Mouse (Mus musculus) hindbrain, embryonic 14.5 days (tissue): ENCODE data around the gene Acyp1. TPM values are rescaled to one million over a fixed set of nuclear protein-coding genes. Genes with fewer than 3 reads are reported as not detected.

Experiments
- ATAC-seq: fragments of 200-750 bp; cut with Nextera tagmentation; 2 replicates; pipeline ENCODE4 v1.8.0; 2017; ENCODE audit warnings: moderate number of reproducible peaks, mild to moderate bottlenecking, moderate TSS enrichment, moderate library complexity; ENCODE audit not compliant: low FRiP score
- DNase-seq: peaks from one replicate; pipeline ENCODE4 v3.0.0-alpha.2; 2015; ENCODE audit warnings: low spot score
- H3K27ac ChIP-seq: fragments of 300-500 bp; sonication (generic); 2 replicates; pipeline ENCODE4 v1.5.1; 2014; ENCODE audit warnings: mild to moderate bottlenecking, moderate library complexity
- H3K27me3 ChIP-seq: fragments of 300-500 bp; sonication (generic); 2 replicates; pipeline ENCODE4 v1.6.1; 2014; ENCODE audit warnings: mild to moderate bottlenecking, low read length, mixed read lengths; ENCODE audit not compliant: control insufficient read depth, insufficient read depth
- H3K36me3 ChIP-seq: fragments of 300-500 bp; sonication (generic); replicated peaks from 2 replicates; pipeline ENCODE4 v1.6.1; 2014; ENCODE audit not compliant: control insufficient read depth, insufficient read depth
- H3K4me1 ChIP-seq: fragments of 300-500 bp; sonication (generic); replicated peaks from 2 replicates; pipeline ENCODE4 v1.6.1; 2014; ENCODE audit warnings: antibody characterized with exemption, low read length, mixed read lengths; ENCODE audit not compliant: control insufficient read depth, insufficient read depth
- H3K4me2 ChIP-seq: fragments of 300-500 bp; sonication (generic); replicated peaks from 2 replicates; pipeline ENCODE4 v1.6.1; 2014; ENCODE audit warnings: mild to moderate bottlenecking, moderate library complexity
- H3K4me3 ChIP-seq: fragments of 300-500 bp; sonication (generic); replicated peaks from 2 replicates; pipeline ENCODE4 v1.5.1; 2014; ENCODE audit warnings: mild to moderate bottlenecking, low read length
- H3K9ac ChIP-seq: fragments of 300-500 bp; sonication (generic); 2 replicates; pipeline ENCODE4 v1.6.1; 2014
- H3K9me3 ChIP-seq: fragments of 300-500 bp; sonication (generic); 2 replicates; pipeline ENCODE4 v1.6.1; 2016; ENCODE audit warnings: low read length; ENCODE audit not compliant: control insufficient read depth
- WGBS: fragments of 180-500 bp; shearing (Covaris S2); extraction: QIAGEN DNeasy Blood & Tissue Kit; methylation state at CpG from one replicate; pipeline ENCODE4 v1.1.7; 2014; 5-methylcytosine and 5-hydroxymethylcytosine counted together
- polyA plus RNA-seq: library from polyadenylated mRNA; unstranded; fragments of >200 nt; fragmentation: Nextera tagmentation; extraction: Ambion mirVana; gene quantifications from 2 replicates; pipeline ENCODE4 v1.2.1, GENCODE M21; 2014

Acyp1 gene
- polyA plus RNA-seq, 1 experiment from 2014 or later, result 59.1 TPM

DNA sequence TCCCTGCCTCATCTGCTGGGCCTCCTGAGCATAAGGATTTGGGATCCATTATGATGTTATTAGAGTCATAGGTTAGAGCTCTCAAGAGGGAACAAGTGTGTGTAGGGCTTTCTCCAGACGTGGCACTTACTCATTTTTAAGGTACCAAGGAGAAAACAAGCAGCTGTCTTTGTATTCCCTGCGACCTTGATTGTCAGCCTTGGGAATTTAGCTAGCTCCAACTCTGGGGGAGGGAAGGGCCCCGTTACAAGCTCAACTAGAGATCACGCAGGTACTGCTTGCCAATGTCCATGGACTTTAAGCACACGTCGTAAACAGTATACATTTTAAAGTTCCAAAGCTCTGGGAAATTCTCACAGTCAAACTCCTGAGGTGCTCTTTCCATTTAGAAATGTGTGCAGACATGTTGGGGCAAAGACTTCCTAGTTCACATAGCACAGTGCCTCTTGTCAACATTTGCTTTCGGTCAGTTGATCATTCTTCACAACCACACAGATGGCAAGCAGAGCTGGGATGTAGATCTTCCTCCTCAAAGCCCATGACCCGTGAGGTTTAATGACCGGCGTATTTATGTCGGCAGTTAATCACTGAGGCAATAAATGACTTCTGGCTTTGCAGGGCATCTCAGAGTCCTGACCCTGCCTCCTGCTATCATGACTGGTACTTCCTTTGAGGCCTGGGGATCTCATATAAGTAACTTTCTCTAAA lies 10.0 kb upstream of the Acyp1 start:
- no peaks in the 10 kb centered on the region for H3K4me1 ChIP-seq
- WGBS, result 82% methylated on average over 11 of the region's 11 CpGs
- ATAC-seq (no peak), DNase-seq (no peak)
- peaks cover 53% of the 10 kb centered on the region for H3K36me3 ChIP-seq
- H3K4me2 ChIP-seq, result no peak overlapping the region
- no peak overlapping the region for H3K4me3 ChIP-seq
- no peaks in the 10 kb centered on the region for H3K27me3 ChIP-seq
- H3K27ac ChIP-seq, result no peak overlapping the region
- peaks cover 15% of the 10 kb centered on the region; the same call in 1 of the 2 replicates for H3K9me3 ChIP-seq
- H3K9ac ChIP-seq, result no peak overlapping the region

- H3K4me3 ChIP-seq, result no peak overlapping the region
- H3K36me3 ChIP-seq, result peaks cover 46% of the 10 kb centered on the region
- no peaks in the 10 kb centered on the region for H3K27me3 ChIP-seq
- DNase-seq (no peak), ATAC-seq (no peak)
- peaks cover 15% of the 10 kb centered on the region; the same call in 1 of the 2 replicates for H3K9me3 ChIP-seq
- no peak overlapping the region for H3K9ac ChIP-seq
- H3K27ac ChIP-seq, result no peak overlapping the region
- WGBS, result 85% methylated on average over 10 of the region's 10 CpGs
- no peaks in the 10 kb centered on the region for H3K4me1 ChIP-seq
- no peak overlapping the region for H3K4me2 ChIP-seq
Observed at GRCm38 (mm10) chr12:85297345-85297997, 9.2 kb upstream of the Acyp1 start.

DNA sequence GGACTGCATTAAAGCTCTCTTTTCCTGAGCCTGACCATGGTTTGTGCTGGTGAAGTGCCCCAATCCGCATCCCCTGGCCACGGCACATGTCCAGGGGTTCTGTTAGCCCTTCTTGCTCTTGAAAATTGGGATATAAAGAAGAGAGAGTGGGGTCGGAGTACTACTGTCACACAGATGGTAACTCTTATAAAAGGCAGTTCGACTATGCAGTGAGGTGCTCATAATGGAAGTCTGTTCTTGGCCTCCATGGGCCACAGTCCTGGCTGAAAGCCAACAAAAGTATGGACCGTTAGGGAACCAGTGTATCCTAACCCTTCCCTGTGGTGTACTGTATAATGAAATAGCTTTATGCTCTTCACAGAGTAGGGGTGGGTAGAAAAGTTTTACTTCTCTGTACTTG lies 8.7 kb upstream of the Acyp1 start:
- 85% methylated on average over 5 of the region's 5 CpGs for WGBS
- no peaks in the 10 kb centered on the region for H3K4me1 ChIP-seq
- no peak overlapping the region for H3K4me3 ChIP-seq
- ATAC-seq (no peak), DNase-seq (no peak)
- H3K27ac ChIP-seq, result no peak overlapping the region
- H3K36me3 ChIP-seq, result peaks cover 41% of the 10 kb centered on the region
- H3K4me2 ChIP-seq, result no peak overlapping the region
- H3K27me3 ChIP-seq, result no peaks in the 10 kb centered on the region
- H3K9me3 ChIP-seq, result peaks cover 15% of the 10 kb centered on the region; the same call in 1 of the 2 replicates
- no peak overlapping the region for H3K9ac ChIP-seq

DNA sequence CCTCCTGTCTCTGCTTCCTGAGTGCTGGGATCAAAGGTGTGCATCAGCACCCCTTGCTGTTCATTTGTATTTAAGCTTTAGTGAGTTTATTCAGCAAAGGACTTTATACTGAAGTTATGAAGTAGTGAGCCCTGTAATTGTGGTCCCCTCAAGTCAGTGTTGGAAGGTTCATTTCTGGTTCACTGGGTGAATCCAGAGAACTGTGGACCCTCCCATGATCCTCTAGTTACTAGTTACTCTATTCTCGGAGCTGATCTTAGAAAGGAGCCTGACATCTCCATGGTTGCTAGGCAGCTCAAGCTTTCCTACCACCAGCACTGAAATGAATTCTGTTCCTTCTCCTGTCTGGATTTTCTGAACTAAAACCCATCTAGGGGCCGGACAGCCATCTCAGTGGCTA lies 7.3 kb upstream of the Acyp1 start:
- DNase-seq, result no peak
- no peak overlapping the region for H3K4me3 ChIP-seq
- no peak overlapping the region for H3K27ac ChIP-seq
- no peaks in the 10 kb centered on the region for H3K27me3 ChIP-seq
- H3K4me1 ChIP-seq, result no peaks in the 10 kb centered on the region
- H3K9me3 ChIP-seq, result peaks cover 15% of the 10 kb centered on the region; the same call in 1 of the 2 replicates
- H3K9ac ChIP-seq, result no peak overlapping the region
- peaks cover 27% of the 10 kb centered on the region for H3K36me3 ChIP-seq
- WGBS, result 86% methylated on average over 2 of the region's 2 CpGs
- no peak for ATAC-seq
- H3K4me2 ChIP-seq, result no peak overlapping the region

DNA sequence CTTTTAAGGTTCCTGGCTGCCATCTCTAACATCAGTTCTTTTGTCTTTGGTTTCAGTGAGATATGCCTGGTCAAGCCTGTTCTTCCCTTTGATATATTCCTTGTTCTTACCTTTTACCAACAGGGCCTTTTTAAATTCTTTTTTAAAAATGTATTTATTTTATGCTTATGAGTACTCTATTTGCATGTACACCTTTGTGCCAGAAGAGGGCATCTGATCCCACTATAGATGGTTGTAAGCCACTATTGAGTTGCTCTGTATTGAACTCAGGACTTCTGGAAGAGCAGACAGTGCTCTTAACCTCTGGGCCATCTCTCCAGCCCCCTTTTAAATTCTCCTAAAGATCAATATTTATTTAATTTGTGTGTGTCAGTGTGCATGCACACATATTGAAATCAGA lies 4.7 kb upstream of the Acyp1 start:
- H3K36me3 ChIP-seq, result 0 out of 2 replicates have a peak, but pooled peaks cover 3% of the 10 kb centered on the region
- no peak for DNase-seq
- no peaks in the 10 kb centered on the region for H3K27me3 ChIP-seq
- ATAC-seq, result no peak
- H3K4me3 ChIP-seq, result no peak overlapping the region
- peaks cover 5% of the 10 kb centered on the region for H3K4me1 ChIP-seq
- no peak overlapping the region for H3K9ac ChIP-seq
- no peak overlapping the region for H3K4me2 ChIP-seq
- H3K9me3 ChIP-seq, result peaks cover 15% of the 10 kb centered on the region; the same call in 1 of the 2 replicates
- no peak overlapping the region for H3K27ac ChIP-seq

DNA sequence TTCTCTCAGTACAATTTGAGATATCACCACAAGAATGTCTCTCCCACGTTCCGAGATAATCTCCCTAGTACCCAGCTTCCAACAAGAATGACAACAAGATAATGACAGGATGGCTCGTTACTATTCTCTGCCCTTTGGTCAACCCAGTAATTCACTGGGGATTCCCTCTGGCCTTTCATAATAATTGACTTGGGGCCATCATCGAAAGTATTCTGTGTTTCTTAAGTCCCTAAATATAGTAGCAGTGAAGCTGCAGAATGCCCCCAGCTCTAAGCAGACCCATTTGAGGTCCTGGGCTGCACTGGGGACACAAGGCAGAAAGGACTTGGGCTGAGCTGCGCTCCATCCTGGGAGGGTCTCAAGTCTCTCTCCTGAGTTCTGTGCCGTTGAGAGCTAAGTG lies 4.0 kb upstream of the Acyp1 start:
- no peaks in the 10 kb centered on the region for H3K27me3 ChIP-seq
- H3K9ac ChIP-seq, result no peak overlapping the region
- no peaks in the 10 kb centered on the region for H3K36me3 ChIP-seq
- no peak overlapping the region for H3K4me2 ChIP-seq
- WGBS, result 81% methylated on average over 6 of the region's 6 CpGs
- no peak for DNase-seq
- H3K4me1 ChIP-seq, result peaks cover 5% of the 10 kb centered on the region
- ATAC-seq, result no peak
- H3K9me3 ChIP-seq, result peaks cover 15% of the 10 kb centered on the region; the same call in 1 of the 2 replicates
- H3K27ac ChIP-seq, result no peak overlapping the region
- H3K4me3 ChIP-seq, result no peak overlapping the region

- ATAC-seq (no peak), DNase-seq (no peak)
- H3K4me1 ChIP-seq, result peaks cover 5% of the 10 kb centered on the region
- H3K36me3 ChIP-seq, result no peaks in the 10 kb centered on the region
- no peak overlapping the region for H3K4me3 ChIP-seq
- no peak overlapping the region for H3K9ac ChIP-seq
- H3K4me2 ChIP-seq, result no peak overlapping the region
- H3K27me3 ChIP-seq, result no peaks in the 10 kb centered on the region
- H3K27ac ChIP-seq, result no peak overlapping the region
- peaks cover 15% of the 10 kb centered on the region; the same call in 1 of the 2 replicates for H3K9me3 ChIP-seq
Observed at GRCm38 (mm10) chr12:85291541-85291940, 3.3 kb upstream of the Acyp1 start.

DNA sequence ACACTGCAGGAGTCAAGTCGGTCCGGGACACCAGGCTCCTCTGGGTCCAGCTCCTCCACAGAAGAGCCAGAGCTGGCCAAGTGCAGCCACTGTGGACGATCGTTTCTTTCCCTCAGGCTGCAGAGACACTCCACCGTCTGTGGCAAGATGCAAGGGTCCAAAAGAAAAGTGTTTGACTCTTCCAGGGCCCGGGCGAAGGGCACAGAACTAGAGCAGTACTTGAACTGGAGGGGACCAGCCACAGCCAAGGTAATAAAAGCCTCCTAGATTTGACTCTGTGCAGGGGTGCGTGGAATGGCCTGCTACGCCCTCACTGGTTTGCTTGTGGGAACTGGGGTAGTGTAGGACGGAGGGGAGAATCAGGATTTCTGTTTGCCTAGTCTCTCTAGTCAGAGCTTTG lies 2.4 kb upstream of the Acyp1 start:
- ATAC-seq, result no peak
- Histone ChIP-seq H3K36me3 (no peaks in the 10 kb centered on the region), H3K4me2 (peak overlapping the region; percentile 15; the same call in 1 of the 2 replicates), H3K9me3 (peaks cover 15% of the 10 kb centered on the region; the same call in 1 of the 2 replicates), H3K4me3 (no peak overlapping the region), H3K4me1 (peaks cover 5% of the 10 kb centered on the region), H3K27ac (no peak overlapping the region), H3K9ac (no peak overlapping the region), H3K27me3 (no peaks in the 10 kb centered on the region)
- WGBS, result 85% methylated on average over 10 of the region's 10 CpGs
- DNase-seq, result no peak

DNA sequence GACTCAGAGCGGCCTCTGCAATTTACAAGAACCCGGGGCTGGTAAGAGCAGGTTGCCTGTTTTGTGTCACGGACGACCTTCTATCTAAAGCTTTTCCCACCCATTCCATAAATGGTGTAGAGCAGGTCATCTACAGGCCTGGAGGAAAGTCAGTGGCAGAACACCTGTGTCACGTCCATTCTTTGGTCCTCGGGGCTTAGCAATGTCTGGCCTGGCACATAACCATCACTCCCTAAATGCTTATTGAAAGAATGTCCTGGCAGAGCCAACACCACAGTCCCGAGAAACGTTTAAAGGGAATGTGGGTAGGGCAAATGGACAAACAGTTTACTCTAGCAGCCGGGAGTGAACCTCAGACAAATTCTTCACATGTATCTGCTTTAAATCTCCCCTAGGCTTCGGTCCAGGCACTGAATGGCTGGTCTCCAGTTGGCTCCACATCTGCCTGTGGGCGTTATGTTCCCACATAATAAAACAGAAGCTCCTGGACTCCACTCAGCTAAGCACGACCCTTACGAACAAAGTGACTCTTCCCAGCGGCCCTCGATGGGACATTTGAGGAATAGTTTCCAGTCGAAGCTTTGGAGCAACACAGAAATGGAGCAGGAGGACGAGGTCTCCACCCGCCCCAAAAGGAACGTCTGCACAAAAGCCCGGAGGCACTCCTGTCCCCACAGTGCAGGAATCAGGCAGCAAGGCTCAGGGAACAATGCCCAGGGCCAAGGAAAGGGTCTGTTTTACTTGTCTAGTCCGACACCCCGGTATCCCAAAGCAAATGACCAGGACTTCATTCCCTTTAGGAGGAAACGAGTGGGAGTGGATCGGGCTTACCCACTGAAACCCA lies 1.1 kb upstream of the Acyp1 start:
- no peak for ATAC-seq

More for the DNA sequence above, 1.1 kb upstream of the Acyp1 start:
- H3K36me3 ChIP-seq, result no peaks in the 10 kb centered on the region
- H3K27me3 ChIP-seq, result no peaks in the 10 kb centered on the region
- 62% methylated on average over 24 of the region's 24 CpGs for WGBS
- no peak for DNase-seq
- H3K4me3 ChIP-seq, result peak overlapping the region; percentile 44
- H3K9ac ChIP-seq, result peak overlapping the region; percentile 56
- peaks cover 5% of the 10 kb centered on the region for H3K4me1 ChIP-seq
- peaks cover 8% of the 10 kb centered on the region; the same call in 1 of the 2 replicates for H3K9me3 ChIP-seq
- H3K4me2 ChIP-seq, result peak overlapping the region; percentile 87
- H3K27ac ChIP-seq, result no peak overlapping the region
